In the genomic region with DNA sequence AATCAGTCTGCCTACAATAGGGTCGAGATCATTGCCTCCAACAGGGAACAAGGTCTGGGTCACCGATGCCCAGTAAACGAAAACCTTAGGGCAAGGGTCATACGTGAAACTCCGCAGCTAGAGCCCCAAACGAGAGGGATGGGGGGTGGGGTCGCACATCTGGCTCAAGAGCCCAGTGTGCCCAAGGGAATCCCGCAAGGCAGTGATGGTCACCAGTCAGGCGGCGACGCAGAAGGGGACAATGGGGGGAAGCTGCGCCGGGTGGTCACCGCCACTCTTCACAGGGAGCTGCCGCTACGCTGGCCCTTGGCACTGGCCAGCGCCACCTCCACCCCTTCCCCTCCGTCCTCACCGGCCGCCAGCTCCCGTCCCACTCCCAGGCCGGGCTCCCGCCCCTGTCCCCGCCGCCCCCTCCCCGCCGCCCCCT, we compare ENCODE assay signal across 8 mouse cellular contexts. TPM values are rescaled to one million over a fixed set of nuclear protein-coding genes. Genes with fewer than 3 reads are reported as not detected.
DNase-seq lines count a peak whose midpoint lies in the region; ATAC-seq lines count a peak whose summit lies in the region.

No protein-coding gene starts in this region.

- peaks cover 21% of the 10 kb centered on the region for H3K4me1 ChIP-seq in heart, embryonic 15.5 days (replicated peaks)
- peaks cover 27% of the 10 kb centered on the region for H3K4me1 ChIP-seq in midbrain, embryonic 12.5 days

- no peaks in the 10 kb centered on the region for H3K9me3 ChIP-seq in heart, embryonic 15.5 days (replicated peaks)
- H3K9me3 ChIP-seq in midbrain, embryonic 12.5 days, result no peaks in the 10 kb centered on the region

- no peaks in the 10 kb centered on the region for H3K27me3 ChIP-seq in heart, embryonic 15.5 days
- H3K27me3 ChIP-seq in midbrain, embryonic 12.5 days, result no peaks in the 10 kb centered on the region

- peak; percentile 42 for DNase-seq in CD4-positive, CD25-positive, alpha-beta regulatory T cell, adult 2 months (ENCODE audit: low read depth, low spot score)
- DNase-seq in urinary bladder, adult 2 months (ENCODE audit: low spot score), result peak; percentile 38
- no peak for DNase-seq in urinary bladder, postnatal 25 days (ENCODE audit: low spot score)
- peak; percentile 21 to 70 for DNase-seq in kidney, postnatal 25 days
- peak; percentile 58 for DNase-seq in testis, postnatal 14 days (ENCODE audit: low spot score)

- H3K36me3 ChIP-seq in heart, embryonic 15.5 days, result peaks cover 40% of the 10 kb centered on the region
- H3K36me3 ChIP-seq in midbrain, embryonic 12.5 days, result peaks cover 40% of the 10 kb centered on the region

- H3K27ac ChIP-seq in heart, embryonic 15.5 days, result peak overlapping the region; percentile 97
- peak overlapping the region; percentile 95 for H3K27ac ChIP-seq in midbrain, embryonic 12.5 days (replicated peaks)

- peak overlapping the region; percentile 78 for H3K4me3 ChIP-seq in heart, embryonic 15.5 days
- H3K4me3 ChIP-seq in midbrain, embryonic 12.5 days, result peak overlapping the region; percentile 95

- peak overlapping the region; percentile 71 for H3K4me2 ChIP-seq in heart, embryonic 15.5 days
- H3K4me2 ChIP-seq in midbrain, embryonic 12.5 days (replicated peaks), result peak overlapping the region; percentile 77

- under 1% methylated on average over 23 of the region's 27 CpGs for WGBS in heart, embryonic 15.5 days
- WGBS in midbrain, embryonic 12.5 days, result 0% methylated on average over 22 of the region's 27 CpGs

- H3K9ac ChIP-seq in heart, embryonic 15.5 days, result peak overlapping the region; percentile 86
- H3K9ac ChIP-seq in midbrain, embryonic 12.5 days (replicated peaks), result peak overlapping the region; percentile 95

- ATAC-seq in CD4-positive, CD25-positive, alpha-beta regulatory T cell, adult 4 months, result no peak
- peak; percentile 33 for ATAC-seq in heart, embryonic 15.5 days (replicated peaks; ENCODE audit: insufficient number of reproducible peaks, insufficient read depth, low FRiP score, low read depth)
- ATAC-seq in midbrain, embryonic 12.5 days (ENCODE audit: low FRiP score, low read depth), result peak; percentile 69

RNA-seq across cellular contexts. Expression of a gene that starts 0.5 kb away (rescaled TPM):
- 10 to 100 TPM; 18.3 to 38.1 TPM for polyA plus RNA-seq in CD4-positive, CD25-positive, alpha-beta regulatory T cell, adult 4 months (2017; shearing (Covaris generic))
- 22.0 and 22.4 TPM in 2 replicates for polyA plus RNA-seq in urinary bladder, adult 2 months (2012; rRNA removed)
- polyA plus RNA-seq in heart, embryonic 15.5 days (2015; fragmentation: Nextera tagmentation; extraction: Ambion mirVana), result 17.0 and 19.6 TPM in 2 replicates
- 23.1 and 27.8 TPM in 2 replicates for polyA plus RNA-seq in midbrain, embryonic 12.5 days (2016; fragmentation: Nextera tagmentation; extraction: Ambion mirVana)

RNA-seq across cellular contexts. Expression of a gene that starts 0.9 kb away (rescaled TPM):
- 10 to 100 TPM; 32.7 to 34.0 TPM for polyA plus RNA-seq in CD4-positive, CD25-positive, alpha-beta regulatory T cell, adult 4 months (2017; shearing (Covaris generic))
- 15.2 and 18.5 TPM in 2 replicates for polyA plus RNA-seq in urinary bladder, adult 2 months (2012; rRNA removed)
- 40.3 and 43.3 TPM in 2 replicates for polyA plus RNA-seq in heart, embryonic 15.5 days (2015; fragmentation: Nextera tagmentation; extraction: Ambion mirVana)
- 98.0 and 98.4 TPM in 2 replicates for polyA plus RNA-seq in midbrain, embryonic 12.5 days (2016; fragmentation: Nextera tagmentation; extraction: Ambion mirVana)

RNA-seq across cellular contexts. Expression of a gene that starts 30.0 kb away (rescaled TPM):
- polyA plus RNA-seq in CD4-positive, CD25-positive, alpha-beta regulatory T cell, adult 4 months (2017; shearing (Covaris generic)), result 1 to 10 TPM; 1.1 to 1.6 TPM
- 8,790 and 9,672 TPM in 2 replicates for polyA plus RNA-seq in urinary bladder, adult 2 months (2012; rRNA removed)
- 90.8 and 117 TPM in 2 replicates for polyA plus RNA-seq in heart, embryonic 15.5 days (2015; fragmentation: Nextera tagmentation; extraction: Ambion mirVana)
- polyA plus RNA-seq in midbrain, embryonic 12.5 days (2016; fragmentation: Nextera tagmentation; extraction: Ambion mirVana), result 26.6 and 31.6 TPM in 2 replicates

RNA-seq across cellular contexts. Expression of a gene that starts 49.2 kb away (rescaled TPM):
- polyA plus RNA-seq in CD4-positive, CD25-positive, alpha-beta regulatory T cell, adult 4 months (2017; shearing (Covaris generic)), result 10 to 100 TPM; 40.5 to 47.2 TPM
- polyA plus RNA-seq in urinary bladder, adult 2 months (2012; rRNA removed), result 102 and 121 TPM in 2 replicates
- 31.4 and 41.7 TPM in 2 replicates for polyA plus RNA-seq in heart, embryonic 15.5 days (2015; fragmentation: Nextera tagmentation; extraction: Ambion mirVana)
- 36.0 and 36.4 TPM in 2 replicates for polyA plus RNA-seq in midbrain, embryonic 12.5 days (2016; fragmentation: Nextera tagmentation; extraction: Ambion mirVana)

Comparison
In these comparisons a context has a peak if more than half of its experiments do, and no peak if none do; other contexts are left out.
1. RNA of a gene that starts 30.0 kb away (polyA plus RNA-seq): 8,790 to 9,672 TPM in urinary bladder, adult 2 months; 90.8 to 117 TPM in heart, embryonic 15.5 days, 26.6 to 31.6 TPM in midbrain, embryonic 12.5 days and 1.1 to 1.6 TPM in CD4-positive, CD25-positive, alpha-beta regulatory T cell, adult 4 months; every median in the first group is over 10 times any median in the second.